Mouse (Mus musculus) brain, adult 10 weeks (tissue): ENCODE results near the gene Pitx3. TPM values are rescaled to one million over a fixed set of nuclear protein-coding genes. Genes with fewer than 3 reads are reported as not detected.

Experiments used
- polyA plus RNA-seq: library from polyadenylated mRNA; stranded (reverse); fragments of 350-450 nt; fragmentation: Illumina TruSeq; extraction: RNeasy Lipid Tissue Mini Kit (QIAGEN cat#74804); gene quantifications from one replicate; pipeline ENCODE4 v1.2.3, GENCODE M21; 2015; ENCODE audit warnings: low read depth, low replicate concordance

The Pitx3 gene
- polyA plus RNA-seq: not detected

DNA sequence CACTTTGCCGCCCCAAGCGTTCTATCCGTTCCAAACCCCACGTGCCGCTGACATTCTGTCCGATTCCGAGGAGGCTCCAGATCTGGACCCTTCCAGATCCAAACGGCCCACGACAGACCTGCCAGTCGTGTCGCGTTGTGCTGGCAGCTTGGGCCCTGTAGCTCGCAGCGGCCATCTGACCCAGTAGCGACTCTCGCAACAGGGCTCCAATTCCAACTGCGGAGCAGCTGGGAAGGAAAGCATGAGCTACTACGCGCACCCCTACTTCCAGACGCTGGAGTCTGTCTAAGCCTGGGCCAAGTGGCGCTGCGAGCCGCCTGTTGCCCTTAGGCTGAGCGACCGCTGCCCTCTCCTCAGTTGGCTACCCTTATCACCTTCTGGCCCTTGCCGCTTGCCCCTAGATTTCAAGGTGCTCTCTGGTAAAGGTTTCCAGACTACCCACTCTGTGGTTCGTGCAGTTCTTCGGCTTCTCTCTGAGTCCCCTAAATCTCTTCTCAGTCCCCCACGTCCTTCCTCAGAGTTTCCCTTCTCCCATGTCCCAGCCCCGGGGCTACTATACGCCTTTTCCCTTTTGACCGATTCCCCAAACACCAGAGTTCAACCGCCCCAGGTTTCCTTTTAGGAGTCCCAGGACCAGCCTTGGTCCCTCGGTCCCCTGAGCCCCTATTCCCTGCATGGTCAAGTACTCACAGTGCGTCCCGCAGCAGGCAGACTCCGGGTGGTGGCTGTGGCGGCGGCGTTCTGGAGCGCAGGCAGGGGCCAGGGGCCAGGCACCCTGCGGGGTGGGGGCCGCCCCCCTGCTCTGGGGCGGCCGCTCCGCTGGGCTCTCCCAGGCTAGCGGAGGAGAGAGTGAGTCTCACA, at the start of gene Pitx3:
Pitx3 (minus strand) TSS at position 816 of the 861 bp plus-strand sequence.

DNA sequence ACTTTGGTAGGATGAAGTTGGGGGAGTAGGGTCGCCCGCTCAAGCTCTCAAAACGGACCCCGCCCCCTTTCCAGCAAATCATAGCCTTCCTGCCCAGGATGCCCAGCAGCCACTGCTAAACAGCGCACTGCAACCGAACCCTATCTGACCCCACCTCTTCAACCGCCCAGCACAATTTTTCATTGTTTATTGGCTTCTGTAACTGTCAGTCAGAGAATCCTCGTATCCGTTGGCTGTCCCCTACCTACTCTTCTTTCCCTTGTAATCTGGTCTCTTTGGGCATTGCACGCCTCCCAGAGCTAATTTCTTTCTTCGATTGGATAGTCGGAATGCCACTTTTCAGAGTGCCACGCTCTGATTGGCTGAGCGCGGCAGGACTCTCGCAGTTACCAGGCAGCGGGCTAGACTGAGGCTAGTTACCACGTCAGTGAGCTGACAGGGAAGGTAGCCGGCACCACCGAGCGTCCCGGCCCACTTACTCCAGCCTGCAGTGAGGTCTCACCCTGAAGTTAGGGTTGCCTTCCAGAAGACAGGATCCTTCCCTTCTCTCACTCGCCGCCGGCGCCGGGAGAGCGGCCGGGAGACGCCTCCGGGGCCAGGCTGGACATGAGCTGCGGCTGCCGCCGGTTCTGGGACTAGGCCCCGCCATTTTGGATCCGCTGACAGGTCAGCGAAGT, 4.1 kb upstream of the Pitx3 start, which contains the start of gene Gbf1:
Gbf1 (plus strand) TSS at position 383 of the 677 bp plus-strand sequence.

DNA sequence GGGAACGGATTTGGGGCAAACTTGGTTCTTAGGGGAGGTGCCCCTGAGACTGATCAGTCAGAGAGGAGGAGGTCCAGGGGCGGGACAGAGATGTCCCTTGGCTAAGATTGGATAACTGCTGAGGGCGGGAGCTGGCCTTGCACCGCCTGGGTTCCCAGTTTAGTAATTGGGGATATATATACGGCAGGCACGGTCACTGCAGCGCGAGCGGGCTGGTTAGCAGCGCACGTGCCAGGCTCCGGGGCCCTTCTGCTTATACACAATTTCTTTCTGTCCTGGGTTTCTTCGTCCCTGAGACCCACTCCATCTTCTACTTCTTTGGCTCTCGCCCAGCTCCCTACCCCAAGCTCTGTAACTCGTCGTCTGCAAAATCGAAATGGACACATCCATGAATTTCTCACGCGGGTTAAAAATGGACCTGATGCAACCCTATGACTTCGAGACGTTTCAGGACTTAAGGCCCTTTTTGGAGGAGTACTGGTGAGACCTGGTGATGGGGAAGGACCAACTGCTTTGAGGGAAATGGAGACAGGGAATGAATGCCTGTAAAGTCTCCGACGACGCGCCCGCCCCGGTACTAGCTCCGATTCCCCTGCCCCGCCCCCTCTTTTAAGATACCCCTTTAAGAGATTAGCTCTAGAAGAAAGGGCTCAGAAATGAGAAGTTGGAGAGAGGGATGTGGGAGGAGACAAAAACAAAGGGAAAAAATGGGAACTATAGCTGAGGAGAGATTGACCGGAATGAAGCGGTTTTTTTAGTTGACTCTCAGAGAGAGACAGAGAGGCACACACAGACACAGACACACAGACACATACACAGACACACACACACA, 16.2 kb downstream of the Pitx3 start, which contains the start of gene Elovl3:
Elovl3 (plus strand) TSS at position 204 of the 832 bp plus-strand sequence.

Other genes starting within 250 kb of the Pitx3 start
- 15.0 TPM for gene Armh3, start 149.8 kb downstream of the Pitx3 start, polyA plus RNA-seq
- gene Hps6, start 144.8 kb downstream of the Pitx3 start, polyA plus RNA-seq: 7.0 TPM
- gene Pprc1, start 103.4 kb downstream of the Pitx3 start, polyA plus RNA-seq: 10.1 TPM
- 112 TPM for gene Ldb1, start 103.1 kb downstream of the Pitx3 start, polyA plus RNA-seq
- gene Nolc1, start 72.5 kb downstream of the Pitx3 start, polyA plus RNA-seq: 36.4 TPM
- not detected for gene Elovl3, start 16.4 kb downstream of the Pitx3 start, polyA plus RNA-seq
- 42.6 TPM for gene Gbf1, start 4.2 kb upstream of the Pitx3 start, polyA plus RNA-seq
- 2.1 TPM for gene Nfkb2, start 156.0 kb upstream of the Pitx3 start, polyA plus RNA-seq
- gene Psd, start 178.8 kb upstream of the Pitx3 start, polyA plus RNA-seq: 474 TPM
- 28.6 TPM for gene Fbxl15, start 179.9 kb upstream of the Pitx3 start, polyA plus RNA-seq
- gene Cuedc2, start 190.4 kb upstream of the Pitx3 start, polyA plus RNA-seq: 309 TPM
- gene Mfsd13a, start 192.8 kb upstream of the Pitx3 start, polyA plus RNA-seq: 17.5 TPM
- 1.7 TPM for gene 2310034G01Rik, start 202.0 kb upstream of the Pitx3 start, polyA plus RNA-seq
- 174 TPM for gene Actr1a, start 247.4 kb upstream of the Pitx3 start, polyA plus RNA-seq
- 9.1 TPM for gene Sufu, start 248.6 kb upstream of the Pitx3 start, polyA plus RNA-seq